Mouse (Mus musculus) forebrain, embryonic 12.5 days (tissue): ENCODE measurements around the gene Zbtb22. TPM values are rescaled to one million over a fixed set of nuclear protein-coding genes. Genes with fewer than 3 reads are reported as not detected.

Experiments used
- microRNA-seq: library from miRNA; unstranded; fragments of <30 nt; microRNA quantifications from one replicate; pipeline ENCODE4, GENCODE M21; 2017
- polyA plus RNA-seq: library from polyadenylated mRNA; unstranded; fragments of >200 nt; fragmentation: Nextera tagmentation; extraction: Ambion mirVana; gene quantifications from 2 replicates; pipeline ENCODE4 v1.2.1, GENCODE M21; 2016

Gene Zbtb22
- polyA plus RNA-seq, 1 experiment from 2014 or later, result 23.5 TPM

Small RNAs within 50 kb of the gene (microRNA-seq; reads per million reads assigned to microRNA genes)
- not detected for gene Gm27740

Other genes with a start within 250 kb of the Zbtb22 start
- 490 and 547 TPM in 2 replicates for gene Hnrnpm, start 229.0 kb upstream of the Zbtb22 start, polyA plus RNA-seq
- gene March2, start 197.2 kb upstream of the Zbtb22 start, polyA plus RNA-seq, result 42.4 and 48.7 TPM in 2 replicates
- 377 and 388 TPM in 2 replicates for gene Rab11b, start 155.4 kb upstream of the Zbtb22 start, polyA plus RNA-seq
- 11.4 and 13.3 TPM in 2 replicates for gene Angptl4, start 134.1 kb upstream of the Zbtb22 start, polyA plus RNA-seq
- 27.3 and 27.8 TPM in 2 replicates for gene Kank3, start 105.4 kb upstream of the Zbtb22 start, polyA plus RNA-seq
- gene Rps28, start 91.3 kb upstream of the Zbtb22 start, polyA plus RNA-seq, result 686 and 713 TPM in 2 replicates
- gene Ndufa7, start 91.3 kb upstream of the Zbtb22 start, polyA plus RNA-seq, result 371 and 397 TPM in 2 replicates
- gene Cd320, start 72.8 kb upstream of the Zbtb22 start, polyA plus RNA-seq, result 54.7 and 55.1 TPM in 2 replicates
- gene Gm7029, start 42.1 kb upstream of the Zbtb22 start, polyA plus RNA-seq, result not detected in 2 replicates
- gene Kifc1, start 25.2 kb upstream of the Zbtb22 start, polyA plus RNA-seq, result 5.4 and 7.4 TPM in 2 replicates
- not detected in 2 replicates for gene Platr17, start 10.8 kb upstream of the Zbtb22 start, polyA plus RNA-seq
- 67.9 and 68.2 TPM in 2 replicates for gene Daxx, start 6.5 kb upstream of the Zbtb22 start, polyA plus RNA-seq
- 16.1 and 19.5 TPM in 2 replicates for gene Tapbp, start within 50 bp of the Zbtb22 start, polyA plus RNA-seq
- gene Rgl2, start 13.6 kb downstream of the Zbtb22 start, polyA plus RNA-seq, result 53.7 and 55.9 TPM in 2 replicates
- 198 and 201 TPM in 2 replicates for gene Pfdn6, start 24.4 kb downstream of the Zbtb22 start, polyA plus RNA-seq
- 40.1 and 41.9 TPM in 2 replicates for gene Wdr46, start 24.8 kb downstream of the Zbtb22 start, polyA plus RNA-seq
- gene B3galt4, start 35.6 kb downstream of the Zbtb22 start, polyA plus RNA-seq, result 5.0 and 7.1 TPM in 2 replicates
- gene Vps52, start 39.9 kb downstream of the Zbtb22 start, polyA plus RNA-seq, result 58.4 and 63.5 TPM in 2 replicates
- 934 and 1,034 TPM in 2 replicates for gene Rps18, start 40.1 kb downstream of the Zbtb22 start, polyA plus RNA-seq
- 23.3 and 28.2 TPM in 2 replicates for gene H2-K1, start 84.4 kb downstream of the Zbtb22 start, polyA plus RNA-seq
- 19.1 and 23.6 TPM in 2 replicates for gene Ring1, start 108.8 kb downstream of the Zbtb22 start, polyA plus RNA-seq
- gene H2-Ke6, start 112.2 kb downstream of the Zbtb22 start, polyA plus RNA-seq, result 92.8 and 103 TPM in 2 replicates
- 160 and 166 TPM in 2 replicates for gene Slc39a7, start 115.8 kb downstream of the Zbtb22 start, polyA plus RNA-seq
- 54.8 and 59.5 TPM in 2 replicates for gene Rxrb, start 115.9 kb downstream of the Zbtb22 start, polyA plus RNA-seq
- 1.4 and 2.5 TPM in 2 replicates for gene Col11a2, start 123.5 kb downstream of the Zbtb22 start, polyA plus RNA-seq
- gene H2-Oa, start 176.4 kb downstream of the Zbtb22 start, polyA plus RNA-seq, result 0.27 and 0.41 TPM in 2 replicates
- 9.1 and 9.6 TPM in 2 replicates for gene H2-DMa, start 203.6 kb downstream of the Zbtb22 start, polyA plus RNA-seq
- 138 and 146 TPM in 2 replicates for gene Brd2, start 206.7 kb downstream of the Zbtb22 start, polyA plus RNA-seq
- not detected in 2 replicates for gene H2-DMb2, start 227.4 kb downstream of the Zbtb22 start, polyA plus RNA-seq
- 0.38 and 0.69 TPM in 2 replicates for gene H2-DMb1, start 237.2 kb downstream of the Zbtb22 start, polyA plus RNA-seq